Mouse (Mus musculus) natural killer cell, adult 2 months (primary cell): ENCODE measurements around the gene Ntrk3.
A peak's percentile ranks its signal among the peaks of the same experiment; 100 is the strongest.

Source experiments
- DNase-seq, 2 experiments: peaks; one replicate each; pipeline ENCODE4 v3.0.0; 2022; ENCODE audit warnings: low spot score in 2 of 2

Ntrk3 gene

DNA sequence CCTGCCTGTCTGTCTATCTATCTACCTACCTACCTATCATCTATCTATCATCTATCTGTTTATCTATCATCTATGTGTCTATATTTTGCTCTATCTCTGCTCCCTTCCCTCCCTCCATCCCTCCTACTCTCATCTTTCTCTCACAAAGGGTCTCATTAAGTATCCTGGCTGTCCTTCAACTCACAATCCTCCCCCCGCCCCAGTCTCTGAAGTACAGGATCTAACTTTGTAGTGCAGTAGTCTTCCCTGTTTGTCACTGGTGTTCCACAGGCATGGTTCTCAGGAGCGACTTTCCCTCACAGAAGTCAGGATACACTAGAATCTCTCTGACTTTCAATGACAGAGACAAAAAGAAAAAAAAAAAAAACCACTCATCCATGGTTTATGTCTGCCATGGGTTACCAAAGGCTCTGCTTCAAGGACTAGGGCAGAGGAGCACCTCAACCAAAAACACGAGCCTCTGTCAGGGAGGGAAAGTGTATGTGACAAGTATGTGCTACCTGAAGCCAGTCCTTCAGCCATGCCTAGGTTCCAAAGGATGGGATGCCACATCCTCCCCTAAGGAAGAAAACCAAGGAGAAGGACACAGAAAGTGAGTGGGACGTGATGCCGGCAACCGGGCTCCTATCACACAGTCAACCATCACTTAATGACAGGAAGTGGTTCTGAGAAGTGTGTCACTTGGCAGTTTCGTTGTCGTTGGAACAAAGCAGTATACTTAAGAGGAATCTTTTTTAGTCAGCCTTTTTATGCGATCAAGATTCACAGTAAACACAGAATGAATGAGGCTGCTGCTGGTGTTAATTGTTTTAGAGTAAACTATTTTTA is 16.6 kb downstream of the Ntrk3 start:
- DNase-seq: peak; percentile 20 to 41

DNA sequence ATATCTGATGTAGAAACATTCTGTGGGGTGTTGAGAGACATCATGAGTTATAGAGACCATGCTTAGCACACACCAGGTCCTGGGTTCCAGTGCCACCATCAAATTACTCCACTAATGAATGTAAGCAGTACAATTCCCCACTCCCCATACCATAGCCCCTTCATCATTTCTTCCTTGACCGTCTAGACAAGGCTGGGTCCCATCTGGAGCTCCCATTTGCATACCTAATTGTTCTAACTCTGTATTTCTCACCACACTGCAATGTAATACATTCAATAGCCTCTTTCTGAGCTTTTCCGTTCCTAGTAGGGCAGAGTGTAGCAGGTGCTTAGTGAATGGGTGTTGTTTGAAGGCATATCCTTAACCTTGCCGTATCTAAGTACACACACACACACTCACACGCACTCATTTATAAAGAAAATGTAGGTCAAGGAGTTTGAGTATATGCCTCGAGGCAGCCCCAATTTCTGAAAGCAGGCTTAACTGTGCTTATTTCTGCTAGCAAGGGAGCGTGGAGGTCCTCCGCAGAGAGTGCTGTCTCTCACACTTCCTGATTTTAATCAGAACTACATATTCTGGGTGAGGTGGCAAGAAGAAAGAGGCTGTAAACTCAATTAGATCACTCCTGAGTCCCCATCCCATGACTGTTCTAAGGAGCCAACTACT is 17.9 kb downstream of the Ntrk3 start:
- no peak for DNase-seq

DNA sequence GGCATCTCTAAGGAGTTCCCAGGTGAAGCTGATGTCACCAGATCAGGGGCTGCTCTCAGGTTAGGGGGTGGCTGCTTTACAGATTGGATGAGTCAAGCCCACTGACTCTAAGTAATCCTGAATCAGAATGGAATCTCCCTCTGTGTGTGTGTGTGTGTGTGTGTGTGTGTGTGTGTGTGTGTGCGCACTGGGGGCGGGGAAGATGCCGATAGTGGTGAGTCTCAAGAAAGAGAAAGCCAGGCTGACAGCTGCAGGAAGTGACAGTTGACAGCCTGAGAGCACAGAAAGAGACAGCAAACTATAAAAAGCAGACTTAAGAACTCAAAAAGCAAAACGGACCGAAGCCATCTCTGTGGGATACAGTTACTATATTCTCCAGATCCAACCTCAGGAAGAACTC is 18.7 kb downstream of the Ntrk3 start:
- DNase-seq: peak; percentile 39 to 49

DNA sequence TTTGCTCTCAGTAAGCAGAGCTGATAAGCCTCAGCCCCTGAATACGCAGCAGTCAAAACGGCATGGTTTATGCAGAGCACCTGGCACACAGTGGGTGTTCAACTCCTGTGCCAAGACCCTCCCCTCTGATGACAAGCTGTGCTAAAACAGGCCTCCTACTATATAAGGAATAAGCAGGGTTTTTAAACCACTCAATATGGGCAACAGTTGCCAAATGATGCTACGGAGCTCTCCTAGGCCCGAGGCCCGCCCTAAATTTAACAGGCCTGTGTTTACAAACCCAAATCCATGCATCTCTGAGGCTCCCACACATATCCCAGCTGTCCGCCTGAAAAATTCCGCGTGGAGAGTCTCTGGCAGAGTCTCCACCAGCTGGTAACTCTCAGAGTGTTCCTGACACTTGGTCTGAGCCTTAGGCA is 19.6 kb downstream of the Ntrk3 start:
- DNase-seq: no peak

DNA sequence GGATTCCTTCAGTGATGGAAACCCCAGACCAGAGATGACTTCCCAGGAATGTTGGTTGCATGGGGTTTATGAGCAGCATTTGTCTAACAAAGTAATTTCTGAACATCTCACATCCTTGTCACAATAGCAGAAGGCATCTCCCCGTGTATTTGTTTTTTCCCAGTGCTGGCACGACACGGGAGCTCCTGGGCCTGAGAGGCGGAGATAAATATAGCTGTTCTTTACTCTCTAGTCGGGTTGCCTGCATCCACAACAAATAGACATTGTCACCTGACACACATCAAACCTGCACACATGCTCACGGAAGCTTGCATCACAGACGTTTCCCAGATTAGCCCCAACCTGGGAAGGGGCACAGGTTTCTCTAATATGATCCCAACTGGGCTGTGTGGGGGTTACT is 30.1 kb downstream of the Ntrk3 start:
- no peak for DNase-seq

DNA sequence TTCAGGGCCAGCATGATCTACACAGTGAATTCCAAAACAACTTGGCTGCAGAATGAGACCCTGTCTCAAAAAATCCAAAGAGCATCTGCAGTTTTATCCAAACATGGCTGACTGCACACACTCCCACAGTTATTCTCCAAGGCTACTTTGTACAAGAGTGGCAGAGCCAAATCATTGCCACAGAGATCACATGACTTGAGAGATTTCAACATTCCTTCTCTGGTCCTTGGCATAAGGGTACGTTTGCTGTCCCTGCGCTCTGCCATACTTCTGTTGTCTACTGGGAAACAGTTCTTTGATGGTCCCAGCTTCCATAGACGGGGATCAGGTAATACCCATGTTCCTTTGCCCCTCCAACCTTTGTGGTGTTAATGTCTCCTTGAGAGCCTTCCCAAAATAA is 30.7 kb downstream of the Ntrk3 start:
- DNase-seq: no peak

DNA sequence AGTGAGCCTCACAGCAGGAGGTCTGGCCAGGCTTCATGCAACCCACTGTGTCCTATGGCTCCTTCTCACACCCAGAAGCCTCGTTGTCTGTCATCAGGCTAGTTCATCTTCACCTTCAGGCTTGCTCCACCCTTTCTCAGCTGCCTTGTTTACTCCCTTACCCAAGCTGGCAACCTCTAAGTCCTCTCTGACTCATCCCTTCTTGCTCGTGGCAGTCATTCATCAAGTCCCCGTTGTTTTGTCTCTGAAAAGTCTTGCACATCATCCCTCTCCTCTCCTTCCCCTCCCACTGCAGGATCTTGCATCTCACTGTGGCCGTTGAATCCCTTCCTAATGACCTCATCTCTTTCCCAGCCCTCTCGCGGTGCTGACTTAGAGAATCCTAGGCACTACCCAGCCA is 35.1 kb downstream of the Ntrk3 start:
- no peak for DNase-seq

DNA sequence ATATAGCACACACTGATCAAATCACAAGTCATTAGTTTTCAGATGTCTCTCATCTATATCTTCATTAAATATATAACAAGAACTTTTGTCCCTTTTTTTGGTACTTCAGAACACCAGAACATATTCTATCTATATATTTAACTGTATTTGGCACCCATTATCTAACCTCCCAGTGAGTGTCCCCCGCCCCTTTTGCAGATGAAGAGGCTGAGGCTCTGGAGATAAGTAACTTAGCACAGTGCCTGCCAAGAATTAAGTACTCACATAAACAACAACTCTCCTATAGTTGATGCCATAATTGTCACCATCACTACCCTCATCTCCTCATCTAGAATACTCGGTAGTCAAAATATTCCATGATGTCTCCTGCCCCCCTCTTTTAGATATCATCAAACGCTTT is 42.6 kb downstream of the Ntrk3 start:
- DNase-seq: no peak

DNA sequence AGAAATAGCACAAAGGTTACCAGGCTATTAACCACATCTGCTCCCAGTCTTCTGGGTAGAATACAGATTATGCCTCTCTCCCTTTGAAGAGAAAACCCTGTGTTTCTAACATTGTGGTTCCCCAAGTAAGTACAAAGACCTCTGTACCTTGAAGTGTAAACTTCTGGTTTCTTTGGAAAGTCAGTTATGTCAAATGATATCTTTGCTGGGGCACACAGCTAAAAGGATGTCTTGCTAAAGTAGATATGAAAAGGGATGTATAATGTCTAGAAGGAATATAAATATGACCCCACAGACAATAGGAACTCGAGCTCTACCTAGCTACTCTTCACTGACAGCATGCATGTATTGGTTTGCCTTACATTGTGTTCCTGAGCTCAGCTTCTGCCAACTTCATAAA is 44.7 kb downstream of the Ntrk3 start:
- no peak for DNase-seq

DNA sequence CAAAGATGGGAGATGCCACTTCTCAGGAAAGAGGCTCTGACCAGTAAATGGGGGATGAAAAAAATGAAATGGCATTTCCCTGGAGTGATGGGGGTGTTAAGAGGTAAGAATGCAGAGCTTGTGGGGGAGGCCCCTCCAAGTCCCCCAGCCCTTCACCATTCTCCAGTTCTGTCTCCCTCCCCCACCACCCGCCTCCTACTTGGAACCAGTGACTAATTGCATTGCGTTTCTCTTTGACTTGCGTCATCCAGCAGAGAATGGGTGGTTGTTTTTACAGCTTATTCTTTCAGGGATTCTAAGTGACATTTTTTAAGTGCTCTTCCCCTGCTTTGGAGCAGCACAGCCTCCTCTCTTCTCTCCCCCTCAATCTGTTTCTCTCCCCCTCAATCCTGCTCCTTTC is 46.9 kb downstream of the Ntrk3 start:
- no peak for DNase-seq

DNA sequence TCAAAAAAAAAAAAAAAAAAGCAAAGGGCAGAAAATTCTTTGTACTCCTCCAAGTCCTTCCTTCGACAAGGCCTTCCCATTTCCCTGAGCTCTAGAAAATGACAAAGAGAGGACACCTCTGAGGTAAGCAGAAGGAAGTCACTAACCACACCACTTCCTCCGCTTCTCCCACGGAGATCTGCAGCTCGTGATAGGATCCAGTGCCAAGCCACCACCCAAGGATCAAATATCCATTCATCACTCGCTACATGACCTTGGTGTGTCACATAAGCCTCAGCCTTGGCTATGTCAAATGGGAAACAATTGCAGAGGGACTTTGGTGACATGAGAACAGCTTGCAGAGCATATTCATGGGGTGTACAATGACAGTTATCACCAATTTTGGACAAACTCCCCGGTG is 52.9 kb downstream of the Ntrk3 start:
- DNase-seq: no peak

DNA sequence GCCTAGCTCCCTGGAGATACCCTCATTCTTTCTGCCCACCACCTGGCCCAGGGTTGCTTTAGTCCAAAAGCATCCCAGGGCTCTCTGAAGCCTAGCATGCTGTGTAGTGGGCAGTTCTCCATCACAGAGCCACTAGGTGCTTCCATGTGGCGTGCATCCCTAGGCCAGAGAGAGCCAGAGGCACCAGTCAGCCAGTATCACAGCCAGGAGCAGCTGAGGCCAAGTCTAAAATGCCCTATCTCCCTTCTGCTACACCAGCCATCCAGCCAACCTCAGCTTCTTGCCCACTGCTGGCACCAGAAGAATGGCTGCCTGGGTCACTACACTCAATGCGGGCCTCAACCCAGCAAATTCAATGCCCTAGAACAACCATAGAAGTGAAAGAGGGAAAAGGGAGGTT is 56.9 kb downstream of the Ntrk3 start:
- DNase-seq: no peak

DNA sequence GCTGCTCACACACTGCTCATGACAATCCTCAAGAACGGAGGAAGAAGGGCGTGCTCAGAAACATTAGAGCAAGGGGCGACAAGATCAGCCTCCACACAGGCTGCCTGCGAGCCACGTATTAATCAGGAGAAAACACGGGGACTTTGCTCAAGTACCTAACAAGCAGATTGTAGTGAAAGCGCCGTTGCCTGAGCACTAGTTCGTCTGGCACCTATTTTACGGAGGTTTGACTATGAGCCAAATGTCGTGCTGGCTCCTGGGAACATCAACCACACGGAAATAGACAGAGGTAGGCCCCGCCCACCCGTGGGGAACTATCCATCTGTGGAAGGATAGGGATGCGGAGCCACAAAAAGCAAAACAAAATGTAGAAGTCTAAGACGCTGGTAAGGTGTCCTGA is 68.4 kb downstream of the Ntrk3 start:
- no peak for DNase-seq

DNA sequence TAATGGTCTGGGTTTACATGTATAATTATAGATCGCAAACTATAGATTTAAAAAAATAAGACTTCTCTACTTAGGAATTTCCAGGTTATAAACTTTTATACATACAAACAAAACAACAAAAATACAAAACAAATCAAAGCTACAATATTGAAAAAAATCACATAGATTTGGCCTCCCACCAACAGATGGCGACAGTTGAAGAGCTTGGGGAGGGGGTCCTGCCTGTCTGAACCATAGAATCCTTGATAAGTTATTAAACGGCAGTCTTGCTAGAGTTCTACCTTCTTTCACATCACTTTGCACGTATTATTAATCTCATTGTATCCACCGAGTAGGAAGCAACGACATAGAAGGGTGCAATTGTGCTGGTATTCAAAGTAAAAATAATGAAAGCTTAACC is 68.9 kb downstream of the Ntrk3 start:
- DNase-seq: no peak

DNA sequence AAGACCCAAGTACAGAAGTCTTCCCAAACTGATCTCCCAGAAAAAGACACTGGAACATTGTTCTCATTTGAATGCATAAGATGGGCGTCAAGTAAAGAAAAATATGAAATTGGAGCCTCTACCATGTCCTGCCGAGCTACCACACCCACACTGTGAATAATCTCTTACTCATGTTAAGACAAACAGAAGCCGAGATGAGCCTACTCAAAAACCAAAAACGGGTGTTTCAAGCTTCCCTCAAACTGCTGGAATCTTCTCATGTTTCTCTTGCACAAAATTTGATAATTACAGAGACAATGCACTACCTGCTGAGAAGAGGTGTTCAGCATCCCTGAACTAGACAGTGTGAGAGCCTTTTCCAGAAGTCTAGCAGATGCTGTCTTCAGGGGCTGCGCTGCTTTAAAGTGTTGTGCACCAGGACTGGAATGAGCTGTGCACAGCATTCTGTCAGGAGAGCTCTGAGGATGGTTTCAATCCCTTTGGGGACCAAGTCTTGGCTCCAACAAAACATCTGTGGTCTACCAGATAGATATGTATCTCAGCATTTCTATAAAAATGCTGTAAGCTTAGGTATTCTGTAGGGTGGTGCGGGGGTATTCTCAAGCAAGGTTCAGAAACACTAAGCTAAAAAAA is 69.7 kb downstream of the Ntrk3 start:
- DNase-seq: no peak

DNA sequence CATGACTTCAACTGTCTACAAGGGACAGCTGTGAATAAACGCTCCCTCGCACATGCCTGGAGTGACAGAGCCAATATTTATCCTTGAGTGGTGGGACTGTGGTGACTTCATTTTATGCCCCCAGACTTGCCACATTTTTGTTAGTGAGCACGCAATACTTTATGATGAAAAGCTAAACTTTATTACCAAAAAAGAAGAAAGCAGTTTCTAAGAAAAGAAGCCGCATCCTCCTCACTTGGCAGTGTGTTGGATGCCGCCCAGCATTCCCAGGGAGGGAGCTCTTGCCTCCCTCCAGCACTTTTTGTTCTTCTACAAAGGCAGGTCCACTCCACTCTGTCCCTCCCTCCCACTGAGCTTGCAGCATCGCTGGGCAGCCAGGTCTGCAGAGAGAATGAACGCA is 77.0 kb downstream of the Ntrk3 start:
- no peak for DNase-seq

DNA sequence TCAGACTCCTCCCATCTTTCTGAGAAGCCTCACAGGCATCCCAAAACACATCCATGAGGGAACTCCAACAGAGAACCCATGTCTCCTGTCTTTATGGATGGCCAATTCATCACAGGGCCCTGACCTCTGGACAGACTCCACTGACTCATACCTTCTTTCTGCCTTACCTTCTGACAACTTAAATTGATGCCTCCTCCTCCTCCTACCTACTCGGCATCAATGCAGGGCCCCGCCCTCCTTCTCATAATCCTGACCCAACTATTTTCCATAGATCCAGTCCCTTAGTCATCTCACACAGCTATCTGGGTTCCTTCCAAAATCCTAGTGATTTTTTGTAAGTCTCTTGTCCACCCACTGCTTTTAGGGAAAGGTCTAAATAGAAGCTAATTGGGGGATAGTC is 78.0 kb downstream of the Ntrk3 start:
- no peak for DNase-seq

DNA sequence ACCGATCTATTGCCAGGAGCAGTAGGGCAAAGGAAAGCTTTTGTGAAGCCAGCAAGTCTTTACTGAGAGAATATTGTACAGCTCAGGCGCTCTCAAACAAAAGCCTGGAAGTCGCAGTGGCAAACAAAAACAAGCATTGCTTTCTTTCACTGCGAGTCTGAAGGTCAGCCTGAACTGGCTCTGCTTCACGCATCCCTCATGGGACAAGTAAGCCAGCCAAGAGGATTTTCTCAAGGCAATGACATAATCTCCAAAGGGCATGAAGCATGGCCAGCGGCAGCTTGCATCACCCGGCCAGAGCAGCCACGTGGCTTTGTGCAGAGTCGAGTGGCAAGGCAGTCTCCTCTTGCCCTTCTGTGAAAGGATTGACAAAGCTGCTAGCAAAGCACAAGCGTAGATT is 79.8 kb downstream of the Ntrk3 start:
- no peak for DNase-seq

DNA sequence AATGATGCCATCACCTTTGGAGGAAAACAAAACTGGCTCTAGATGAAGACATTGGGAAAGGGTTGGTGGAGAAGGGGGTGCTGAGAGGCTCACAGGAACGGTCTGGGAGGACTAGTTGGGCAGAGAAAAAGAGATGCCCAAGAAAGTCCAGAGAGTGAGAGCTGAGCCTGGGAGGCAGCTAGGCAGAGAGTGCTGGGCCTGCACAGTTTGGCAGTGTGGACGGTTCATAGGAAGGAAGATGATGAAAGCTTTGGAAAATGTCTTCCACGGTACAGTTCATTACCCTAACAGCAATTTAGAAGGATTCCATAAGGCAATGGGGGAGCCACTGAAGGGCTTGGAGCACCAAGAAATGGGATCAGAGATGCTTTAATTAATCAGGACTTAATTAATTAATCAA is 81.6 kb downstream of the Ntrk3 start:
- no peak for DNase-seq

DNA sequence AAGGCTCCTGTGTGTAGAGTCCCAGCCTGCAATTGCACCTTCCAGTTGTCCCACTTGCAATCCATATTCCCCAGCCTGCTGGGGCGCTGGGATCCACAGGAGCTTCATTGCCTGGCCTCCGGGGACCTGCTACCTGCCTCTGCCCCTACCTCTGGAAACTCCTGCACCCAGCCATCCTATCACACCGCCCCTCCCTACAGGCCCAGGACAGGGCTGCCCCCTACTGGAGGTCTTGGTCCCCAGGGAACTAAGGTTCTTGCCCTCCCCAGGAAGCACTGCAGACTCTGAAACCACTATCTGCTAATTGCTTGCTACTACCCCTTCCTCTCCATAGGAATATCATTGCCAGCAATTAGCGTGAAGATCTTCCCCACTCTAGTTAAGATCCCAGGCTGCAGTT is 84.1 kb downstream of the Ntrk3 start:
- DNase-seq: no peak

DNA sequence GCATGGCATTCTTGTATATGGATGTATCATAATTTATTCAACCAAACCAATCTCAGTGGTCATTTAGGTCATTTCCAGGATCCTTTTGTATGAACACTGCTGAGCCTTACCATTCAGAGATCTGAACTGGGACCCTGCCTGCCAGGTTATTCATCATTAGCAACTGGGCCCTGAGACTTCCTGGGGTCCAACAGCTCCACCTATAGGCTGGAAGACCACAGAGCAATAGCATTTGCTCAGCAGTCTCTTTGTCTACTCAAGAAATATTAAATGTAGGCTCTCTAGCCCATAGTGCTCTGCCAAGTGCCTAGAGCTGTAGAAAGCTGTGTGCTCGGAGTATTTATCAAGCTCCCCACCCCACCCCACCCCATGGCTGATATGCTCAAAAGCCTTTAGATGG is 85.5 kb downstream of the Ntrk3 start:
- DNase-seq: no peak

DNA sequence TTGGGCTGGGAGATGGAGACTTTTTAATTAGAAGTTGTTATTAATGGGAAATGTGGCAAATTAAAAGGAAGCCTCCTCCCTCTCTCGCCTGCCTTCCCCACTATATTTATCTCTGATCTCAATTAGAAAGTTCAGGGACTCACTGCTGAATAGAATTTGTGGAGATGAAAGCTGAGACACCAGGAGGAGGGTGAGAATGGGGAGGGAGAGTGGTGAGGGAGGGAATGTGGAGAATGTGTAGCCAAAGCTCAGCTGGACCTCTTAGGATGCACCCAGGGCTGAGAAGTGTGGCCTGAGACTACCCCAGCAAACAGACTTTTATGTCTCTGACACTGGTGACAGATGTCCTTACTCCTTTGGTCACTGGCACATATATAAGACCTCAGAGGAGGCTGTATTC is 86.3 kb downstream of the Ntrk3 start:
- DNase-seq: no peak

DNA sequence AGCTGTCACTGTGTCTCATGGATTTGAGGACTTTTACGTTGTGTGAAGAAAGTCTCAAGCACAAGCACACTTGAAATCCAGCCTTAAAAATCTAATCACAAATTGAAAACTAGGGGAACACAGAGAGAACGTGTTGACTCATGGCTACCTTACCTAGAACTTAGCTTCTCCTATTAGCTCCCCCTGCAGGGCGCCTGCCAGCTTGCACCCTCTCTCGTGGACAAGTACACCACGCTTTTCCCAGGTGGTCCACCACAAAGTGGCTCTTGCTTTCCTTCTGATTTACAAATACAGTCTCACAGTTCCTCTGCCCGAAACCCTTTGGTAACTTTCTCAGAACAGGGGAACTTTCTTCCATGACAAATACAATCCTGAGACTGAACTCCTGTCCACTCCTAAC is 94.1 kb downstream of the Ntrk3 start:
- DNase-seq: no peak
